Mouse (Mus musculus): ENCODE measurements around the gene Psme2.

DNA sequence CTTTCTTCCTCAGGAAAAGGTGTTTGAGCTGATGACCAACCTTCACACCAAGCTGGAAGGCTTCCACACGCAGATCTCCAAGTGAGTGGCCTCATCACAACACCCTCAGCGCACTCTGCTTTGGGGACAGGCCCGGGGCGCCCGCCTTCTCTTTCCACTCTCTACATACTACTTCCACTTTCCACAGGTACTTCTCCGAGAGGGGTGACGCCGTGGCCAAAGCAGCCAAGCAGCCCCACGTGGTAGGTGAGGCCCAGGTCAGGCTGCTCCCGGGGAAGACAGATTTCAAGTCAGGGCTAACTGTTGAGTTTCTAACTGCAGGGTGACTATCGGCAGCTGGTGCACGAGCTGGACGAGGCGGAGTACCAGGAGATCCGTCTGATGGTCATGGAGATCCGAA is 10.2 kb downstream of the Psme2 start:
- TF ChIP-seq CTCF (IDR thresholded peaks at IDR 0.05; ENCODE audit: borderline replicate concordance, control insufficient read depth, extremely low read depth, insufficient read depth, low read length, poor library complexity) (no peak), POLR2A (IDR thresholded peaks at IDR 0.05; ENCODE audit: control insufficient read depth, extremely low read depth, insufficient read depth, low read length, poor library complexity) (no peak)
